Mouse (Mus musculus) limb, embryonic 13.5 days (tissue): ENCODE measurements at regions not wholly inside any gene's neighbourhood (a gene's known extent, or its start where the extent isn't known, plus 50 kb on each side); places are given as distances from the start of the nearest gene placed in this dataset.

Experiments
- ATAC-seq: fragments of 200-750 bp; cut with Nextera tagmentation; 2 replicates; pipeline ENCODE4 v1.8.0; 2017; ENCODE audit warnings: low read depth, moderate number of reproducible peaks, moderate TSS enrichment; ENCODE audit not compliant: low FRiP score
- H3K27ac ChIP-seq: fragments of 300-500 bp; sonication (generic); 2 replicates; pipeline ENCODE4 v1.5.1; 2015; ENCODE audit warnings: inconsistent platforms, mild to moderate bottlenecking, moderate library complexity
- H3K27me3 ChIP-seq: fragments of 300-500 bp; sonication (generic); 2 replicates; pipeline ENCODE4 v1.6.1; 2015; ENCODE audit warnings: mild to moderate bottlenecking, inconsistent platforms
- H3K36me3 ChIP-seq: fragments of 300-500 bp; sonication (generic); 2 replicates; pipeline ENCODE4 v1.6.1; 2015; ENCODE audit warnings: inconsistent platforms, mild to moderate bottlenecking, moderate library complexity
- H3K4me1 ChIP-seq: fragments of 300-500 bp; sonication (generic); 2 replicates; pipeline ENCODE4 v1.6.1; 2015; ENCODE audit warnings: inconsistent platforms
- H3K4me2 ChIP-seq: fragments of 300-500 bp; sonication (generic); replicated peaks from 2 replicates; pipeline ENCODE4 v1.6.1; 2015; ENCODE audit warnings: inconsistent platforms, mild to moderate bottlenecking, moderate library complexity
- H3K4me3 ChIP-seq: fragments of 300-500 bp; sonication (generic); 2 replicates; pipeline ENCODE4 v1.5.1; 2015; ENCODE audit warnings: moderate library complexity, mild to moderate bottlenecking, inconsistent platforms
- H3K9ac ChIP-seq: fragments of 300-500 bp; sonication (generic); 2 replicates; pipeline ENCODE4 v1.6.1; 2015; ENCODE audit warnings: mild to moderate bottlenecking, inconsistent platforms
- H3K9me3 ChIP-seq: fragments of 300-500 bp; sonication (generic); 2 replicates; pipeline ENCODE4 v1.6.1; 2016; ENCODE audit warnings: inconsistent platforms
- WGBS: fragments of 180-500 bp; shearing (Covaris S2); methylation state at CpG from one replicate; pipeline ENCODE4 v1.1.7; 2015; 5-methylcytosine and 5-hydroxymethylcytosine counted together

- H3K27ac ChIP-seq = no peak overlapping the region
- H3K4me3 ChIP-seq = no peak overlapping the region
- no peak overlapping the region for H3K4me2 ChIP-seq
- H3K27me3 ChIP-seq = no peaks in the 10 kb centered on the region
- H3K4me1 ChIP-seq = no peaks in the 10 kb centered on the region
- no peaks in the 10 kb centered on the region for H3K9me3 ChIP-seq
- H3K9ac ChIP-seq = no peak overlapping the region
- H3K36me3 ChIP-seq = no peaks in the 10 kb centered on the region
- no peak for ATAC-seq
Observed at GRCm38 (mm10) chr10:102943156-102943555, 86.9 kb downstream of the Alx1 start.

DNA sequence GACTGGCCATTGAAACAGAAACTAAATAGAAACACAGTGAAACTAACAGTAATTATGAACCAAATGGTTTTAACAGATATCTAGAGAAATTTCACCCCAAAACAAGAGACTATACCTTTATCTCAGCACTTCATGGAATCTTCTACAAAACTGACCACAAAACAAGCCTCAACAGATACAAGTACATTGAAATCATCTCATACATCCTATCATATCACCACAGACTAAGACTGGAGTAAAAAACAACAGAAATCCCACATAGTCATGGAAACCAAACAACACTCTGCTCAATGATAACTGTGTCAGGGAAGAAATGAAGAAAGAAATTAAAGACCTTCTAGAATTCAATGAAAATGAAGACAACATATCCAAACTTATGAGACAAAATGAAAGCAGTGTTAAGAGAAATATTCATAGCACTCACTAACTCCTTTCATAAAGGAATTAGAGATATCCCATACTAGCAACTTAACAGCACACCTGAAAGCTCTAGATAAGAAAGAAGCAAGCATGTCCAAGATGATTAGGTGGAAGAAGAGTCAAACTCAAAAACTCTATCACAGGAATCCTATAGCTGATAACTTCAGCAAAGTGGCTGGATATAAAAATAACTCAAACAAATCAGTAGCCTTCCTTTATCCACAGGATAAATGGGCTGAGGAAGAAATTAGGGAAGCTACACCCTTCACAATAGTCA lies 89.0 kb downstream of the Alx1 start:
- no peak overlapping the region for H3K4me2 ChIP-seq
- no peaks in the 10 kb centered on the region for H3K27me3 ChIP-seq
- ATAC-seq = no peak
- no peak overlapping the region for H3K4me3 ChIP-seq
- no peaks in the 10 kb centered on the region for H3K36me3 ChIP-seq
- H3K4me1 ChIP-seq = no peaks in the 10 kb centered on the region
- no peak overlapping the region for H3K9ac ChIP-seq
- no peak overlapping the region for H3K27ac ChIP-seq
- H3K9me3 ChIP-seq = no peaks in the 10 kb centered on the region

DNA sequence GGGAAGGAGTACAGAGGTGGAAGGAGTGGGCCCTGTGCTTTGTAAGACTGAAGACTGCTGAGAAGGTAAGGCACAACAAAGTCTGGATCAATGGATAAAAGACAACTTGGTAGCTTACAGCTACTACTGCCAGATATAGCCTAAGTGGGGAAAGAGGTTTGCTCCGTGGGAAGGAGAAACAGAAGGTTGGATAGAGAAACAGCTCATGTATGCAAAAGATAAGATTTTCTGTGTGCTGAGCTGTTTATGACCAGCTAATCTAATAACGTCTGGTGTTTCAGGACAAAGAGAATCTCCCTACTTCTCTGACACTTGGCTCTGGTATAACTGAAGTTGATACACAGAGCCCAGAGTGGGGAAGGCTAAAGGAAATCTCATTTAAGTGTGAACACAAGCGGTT lies 98.6 kb downstream of the Alx1 start:
- ATAC-seq = no peak
- 53% methylated on average over 3 of the region's 3 CpGs for WGBS
- Histone ChIP-seq H3K9me3 (no peaks in the 10 kb centered on the region), H3K36me3 (no peaks in the 10 kb centered on the region), H3K27ac (no peak overlapping the region), H3K4me2 (no peak overlapping the region), H3K4me1 (no peaks in the 10 kb centered on the region), H3K9ac (no peak overlapping the region), H3K4me3 (no peak overlapping the region), H3K27me3 (no peaks in the 10 kb centered on the region)

DNA sequence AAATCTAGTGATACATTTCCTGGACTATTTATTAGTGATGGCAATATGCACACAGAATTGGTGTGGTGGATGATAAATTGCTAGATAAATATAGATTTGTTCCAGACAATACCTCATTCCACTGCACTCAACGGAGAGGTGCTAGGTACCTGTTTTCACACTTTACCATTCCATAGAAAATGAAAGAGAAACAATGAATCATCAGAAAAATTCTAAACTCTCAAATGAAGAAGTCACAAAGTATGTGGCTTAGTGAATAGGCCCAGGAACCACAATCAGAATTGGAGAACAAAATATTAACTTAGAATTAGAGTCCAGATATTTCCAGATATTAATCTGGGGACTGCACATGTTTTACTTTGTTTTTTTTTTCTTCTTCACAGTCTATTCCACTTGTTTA lies 101.4 kb downstream of the Alx1 start:
- ATAC-seq = no peak
- no peak overlapping the region for H3K4me3 ChIP-seq
- WGBS = 67% methylated on average over 1 of the region's 1 CpGs
- H3K9ac ChIP-seq = no peak overlapping the region
- H3K4me1 ChIP-seq = no peaks in the 10 kb centered on the region
- H3K9me3 ChIP-seq = no peaks in the 10 kb centered on the region
- no peak overlapping the region for H3K4me2 ChIP-seq
- no peak overlapping the region for H3K27ac ChIP-seq
- H3K27me3 ChIP-seq = no peaks in the 10 kb centered on the region
- H3K36me3 ChIP-seq = no peaks in the 10 kb centered on the region

DNA sequence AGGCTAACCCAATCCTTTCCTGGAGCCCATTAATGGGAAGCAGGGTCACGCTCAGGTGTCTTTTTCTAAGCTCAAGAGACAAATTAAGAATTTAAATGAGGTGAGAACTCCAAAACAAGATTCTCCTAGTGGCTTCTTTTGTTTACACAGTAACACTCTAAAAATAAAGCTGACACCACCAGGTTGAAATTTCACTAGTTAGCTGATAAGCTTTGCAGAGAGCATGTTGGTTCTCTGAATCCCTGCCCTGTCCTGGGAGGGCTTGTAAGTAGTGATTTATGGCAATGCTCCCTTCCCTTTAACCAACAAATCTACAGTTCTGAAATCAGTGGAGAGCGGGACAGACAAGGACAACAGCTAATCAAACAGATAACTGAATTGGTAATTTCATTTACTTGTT lies 132.6 kb downstream of the Alx1 start:
- Histone ChIP-seq H3K4me1 (0 out of 2 replicates have a peak, but pooled peaks cover 4% of the 10 kb centered on the region), H3K9me3 (no peaks in the 10 kb centered on the region), H3K27ac (no peak overlapping the region), H3K4me3 (no peak overlapping the region), H3K9ac (no peak overlapping the region), H3K27me3 (0 out of 2 replicates have a peak, but pooled peaks cover 5% of the 10 kb centered on the region), H3K4me2 (no peak overlapping the region), H3K36me3 (no peaks in the 10 kb centered on the region)
- no peak for ATAC-seq
- 18% methylated on average over 2 of the region's 2 CpGs for WGBS

DNA sequence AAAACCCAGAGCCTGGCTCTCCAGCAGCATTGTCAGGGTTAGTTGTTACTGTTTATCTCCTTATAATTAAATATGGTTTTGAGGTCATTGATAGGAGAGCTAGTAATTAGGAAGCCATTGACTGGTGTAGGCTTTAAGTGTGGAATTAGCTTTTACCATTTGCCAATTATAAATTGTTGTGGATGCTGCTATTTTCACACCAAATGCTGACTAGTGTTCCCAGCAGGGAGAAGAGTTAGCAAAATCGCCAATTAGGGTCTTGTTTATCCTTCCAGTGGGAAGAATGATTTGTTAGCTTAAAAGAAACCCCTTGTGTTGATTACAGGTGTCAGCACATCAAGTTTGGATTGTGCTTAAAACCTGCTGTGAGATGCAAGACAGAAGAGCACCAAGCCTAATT lies 134.1 kb downstream of the Alx1 start:
- no peaks in the 10 kb centered on the region for H3K9me3 ChIP-seq
- H3K36me3 ChIP-seq = no peaks in the 10 kb centered on the region
- WGBS = 11% methylated on average over 1 of the region's 1 CpGs
- H3K27ac ChIP-seq = no peak overlapping the region
- H3K9ac ChIP-seq = no peak overlapping the region
- no peak overlapping the region for H3K4me3 ChIP-seq
- ATAC-seq = no peak
- 0 out of 2 replicates have a peak, but pooled peaks cover 5% of the 10 kb centered on the region for H3K27me3 ChIP-seq
- H3K4me1 ChIP-seq = 0 out of 2 replicates have a peak, but pooled peaks cover 4% of the 10 kb centered on the region
- no peak overlapping the region for H3K4me2 ChIP-seq

DNA sequence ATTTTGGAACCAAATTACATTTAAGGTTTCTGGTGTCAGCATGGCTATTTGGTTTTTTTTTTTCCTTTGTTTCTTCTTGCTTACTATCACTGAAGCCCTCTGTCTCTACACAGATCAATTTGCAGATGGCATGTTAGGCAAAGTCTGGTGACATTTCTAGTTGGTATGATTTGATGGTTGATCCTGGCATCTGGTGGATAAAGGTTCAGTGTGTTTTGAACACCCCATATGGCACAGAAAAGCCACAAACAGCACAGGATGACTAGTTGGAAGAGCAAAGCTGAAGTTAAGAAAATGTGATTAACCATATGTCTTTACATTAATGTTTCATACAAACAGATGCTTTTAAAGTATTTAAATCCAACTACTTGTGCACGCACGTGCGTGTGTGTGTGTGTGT lies 137.6 kb downstream of the Alx1 start:
- no peak for ATAC-seq
- WGBS = 84% methylated on average over 3 of the region's 3 CpGs
- Histone ChIP-seq H3K27me3 (no peaks in the 10 kb centered on the region), H3K4me1 (no peaks in the 10 kb centered on the region), H3K9ac (no peak overlapping the region), H3K4me3 (no peak overlapping the region), H3K4me2 (no peak overlapping the region), H3K36me3 (no peaks in the 10 kb centered on the region), H3K9me3 (no peaks in the 10 kb centered on the region), H3K27ac (no peak overlapping the region)

DNA sequence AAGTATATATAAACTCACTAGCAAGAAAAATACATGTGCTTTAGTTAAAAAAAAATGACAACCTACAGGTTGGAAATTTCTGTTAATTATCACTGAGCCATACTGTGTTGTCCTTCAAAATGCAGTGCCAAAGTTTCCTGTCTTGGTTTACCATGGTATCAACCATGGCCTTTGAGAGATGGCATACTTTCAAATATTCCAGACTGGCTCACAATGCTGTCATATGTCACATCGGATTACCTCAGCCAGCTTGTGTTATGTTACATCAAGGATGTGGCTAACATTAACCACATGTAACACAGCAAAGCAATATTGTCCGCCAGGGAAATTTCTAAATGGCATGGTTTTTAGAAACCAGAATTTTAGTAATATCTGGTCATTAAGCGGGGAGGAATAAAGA lies 140.3 kb downstream of the Alx1 start:
- Histone ChIP-seq H3K9ac (no peak overlapping the region), H3K36me3 (no peaks in the 10 kb centered on the region), H3K9me3 (no peaks in the 10 kb centered on the region), H3K4me1 (no peaks in the 10 kb centered on the region), H3K27me3 (no peaks in the 10 kb centered on the region), H3K4me3 (no peak overlapping the region), H3K27ac (no peak overlapping the region), H3K4me2 (no peak overlapping the region)
- 71% methylated on average over 3 of the region's 3 CpGs for WGBS
- no peak for ATAC-seq

DNA sequence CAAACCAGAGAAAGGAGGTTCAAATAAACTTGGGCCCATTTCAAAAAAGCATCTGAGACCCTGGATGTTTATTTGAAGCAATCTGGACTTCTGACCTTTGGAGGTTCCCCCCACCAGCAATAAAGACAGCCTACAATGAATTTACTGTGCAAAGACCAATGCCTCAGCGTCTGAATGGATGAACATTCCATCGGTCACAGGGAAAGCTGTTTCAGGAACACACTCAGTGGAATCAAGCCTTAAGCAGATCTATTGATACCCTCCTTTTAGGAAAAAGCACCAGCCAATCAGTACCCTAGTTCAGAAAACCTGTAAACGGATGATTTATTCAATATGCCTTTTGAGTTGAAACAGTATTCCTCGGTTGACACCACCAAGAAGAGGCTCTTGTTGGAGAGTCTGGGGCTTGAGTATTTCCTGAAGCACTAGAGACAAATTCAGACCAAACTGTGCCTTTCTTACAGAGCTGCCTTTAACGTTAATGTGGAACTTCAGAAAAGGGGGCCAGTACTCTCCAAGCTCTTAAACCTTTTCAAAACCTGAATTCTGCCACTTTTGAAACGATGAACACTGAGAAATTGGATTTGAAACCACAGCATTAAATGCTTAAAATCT lies 148.1 kb downstream of the Alx1 start:
- no peak overlapping the region for H3K4me3 ChIP-seq
- no peaks in the 10 kb centered on the region for H3K27me3 ChIP-seq
- no peak for ATAC-seq
- no peak overlapping the region for H3K4me2 ChIP-seq
- H3K9me3 ChIP-seq = no peaks in the 10 kb centered on the region
- no peak overlapping the region for H3K9ac ChIP-seq
- H3K27ac ChIP-seq = no peak overlapping the region
- H3K36me3 ChIP-seq = no peaks in the 10 kb centered on the region
- 45% methylated on average over 6 of the region's 6 CpGs for WGBS
- H3K4me1 ChIP-seq = 0 out of 2 replicates have a peak, but pooled peaks cover 9% of the 10 kb centered on the region

DNA sequence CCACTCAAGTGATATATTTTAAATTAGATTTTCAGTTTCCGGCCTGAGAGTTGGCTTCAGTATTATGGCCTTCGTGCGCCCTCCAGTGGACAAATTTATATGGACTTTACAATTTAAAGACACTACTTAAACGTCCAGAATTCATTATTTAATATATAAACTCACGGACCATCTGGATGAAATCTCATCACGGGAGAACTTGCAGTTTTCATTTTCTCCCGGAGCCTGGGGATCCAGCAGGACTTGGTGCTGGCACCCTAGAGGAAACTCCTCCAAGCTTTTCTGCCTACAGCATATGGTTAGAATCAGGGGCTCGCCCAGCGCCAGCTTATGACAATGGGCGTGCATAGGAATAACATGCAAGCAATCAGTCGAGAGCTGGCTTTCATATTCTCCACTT lies 152.0 kb downstream of the Alx1 start:
- no peaks in the 10 kb centered on the region for H3K27me3 ChIP-seq
- H3K36me3 ChIP-seq = no peaks in the 10 kb centered on the region
- H3K27ac ChIP-seq = no peak overlapping the region
- H3K9me3 ChIP-seq = no peaks in the 10 kb centered on the region
- no peak overlapping the region for H3K9ac ChIP-seq
- H3K4me2 ChIP-seq = peak overlapping the region; percentile 58
- WGBS = 15% methylated on average over 11 of the region's 11 CpGs
- 0 out of 2 replicates have a peak, but pooled peaks cover 9% of the 10 kb centered on the region for H3K4me1 ChIP-seq
- peak overlapping the region; percentile 27 for H3K4me3 ChIP-seq
- ATAC-seq = peak; percentile 88

DNA sequence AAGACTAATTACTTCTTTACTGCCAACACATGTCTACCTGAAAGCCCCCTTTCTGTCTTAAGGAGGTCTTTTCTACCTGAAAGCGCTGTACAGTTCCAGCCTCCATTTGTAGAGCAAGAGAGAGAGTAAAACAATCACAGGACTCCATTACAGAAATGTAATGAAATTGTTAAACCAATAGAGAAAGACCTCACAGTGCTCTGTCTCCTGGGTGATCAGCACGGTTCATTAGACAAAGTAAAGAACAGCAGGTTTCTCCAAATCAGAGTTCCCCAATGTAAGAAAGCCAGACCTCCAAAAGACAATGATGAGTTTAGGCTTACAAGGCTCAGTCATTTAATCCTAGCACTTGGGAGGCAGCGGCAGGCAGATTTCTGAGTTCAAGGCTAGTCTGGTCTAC lies 153.1 kb downstream of the Alx1 start:
- H3K27me3 ChIP-seq = no peaks in the 10 kb centered on the region
- 0 out of 2 replicates have a peak, but pooled peaks cover 6% of the 10 kb centered on the region for H3K4me1 ChIP-seq
- 80% methylated on average over 3 of the region's 3 CpGs for WGBS
- H3K27ac ChIP-seq = no peak overlapping the region
- no peaks in the 10 kb centered on the region for H3K9me3 ChIP-seq
- ATAC-seq = no peak
- no peak overlapping the region for H3K4me2 ChIP-seq
- no peak overlapping the region for H3K4me3 ChIP-seq
- H3K36me3 ChIP-seq = no peaks in the 10 kb centered on the region
- H3K9ac ChIP-seq = no peak overlapping the region

GRCm38 (mm10) chr10:102866920-102867319 lies 163.1 kb downstream of the Alx1 start:
- no peak for ATAC-seq
- 0 out of 2 replicates have a peak, but pooled peaks cover 5% of the 10 kb centered on the region for H3K4me1 ChIP-seq
- 22% methylated on average over 4 of the region's 4 CpGs for WGBS

More at GRCm38 (mm10) chr10:102866920-102867319, 163.1 kb downstream of the Alx1 start:
- Histone ChIP-seq H3K36me3 (no peaks in the 10 kb centered on the region), H3K4me3 (no peak overlapping the region), H3K27me3 (no peaks in the 10 kb centered on the region), H3K9me3 (no peaks in the 10 kb centered on the region), H3K4me2 (no peak overlapping the region), H3K9ac (no peak overlapping the region), H3K27ac (no peak overlapping the region)
